Mouse (Mus musculus): ENCODE measurements around the gene Tmem98. TPM values are rescaled to one million over a fixed set of nuclear protein-coding genes. Genes with fewer than 3 reads are reported as not detected.

The Tmem98 gene
- polyA plus RNA-seq, 1 experiment from 2014 or later: 93.2 TPM

DNA sequence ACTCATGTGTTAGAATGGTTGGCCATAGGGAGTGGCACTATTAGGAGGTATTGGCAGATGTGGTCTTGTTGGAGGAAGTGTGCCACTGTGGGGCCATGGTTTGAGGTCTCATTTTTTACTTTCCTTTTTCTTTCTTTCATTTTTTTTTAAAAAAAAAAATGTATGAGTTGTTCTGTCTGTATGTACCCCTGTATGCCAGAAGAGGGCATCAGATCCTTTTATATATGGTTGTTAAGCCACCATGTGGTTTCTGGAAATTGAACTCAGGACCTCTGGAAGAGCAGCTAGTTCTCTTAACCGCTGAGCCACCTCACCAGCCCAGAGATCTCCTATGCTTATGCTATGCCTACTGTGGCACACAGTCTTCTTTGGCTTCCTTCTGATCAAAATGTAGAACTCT, 28.7 kb downstream of the Tmem98 start:
- Histone ChIP-seq H3K4me2 (ENCODE audit: low read length) (no peak overlapping the region), H3K4me1 (replicated peaks; ENCODE audit: insufficient read depth, low read length) (no peaks in the 10 kb centered on the region), H3K4me3 (replicated peaks; ENCODE audit: low read depth, low read length) (no peak overlapping the region), H3K9ac (ENCODE audit: low read depth, low read length) (no peak overlapping the region), H3K27me3 (ENCODE audit: insufficient read depth, low read length) (no peaks in the 10 kb centered on the region), H3K27ac (no peak overlapping the region), H3K9me3 (replicated peaks; ENCODE audit: low read length) (no peaks in the 10 kb centered on the region), H3K36me3 (ENCODE audit: insufficient read depth, low read length) (no peaks in the 10 kb centered on the region)
- 66% methylated on average over 1 of the region's 1 CpGs for WGBS
- DNase-seq (ENCODE audit: low spot score) (peak; percentile 6), ATAC-seq (replicated peaks; ENCODE audit: low FRiP score, low read depth) (no peak)
- peak; percentile 43; the same call in 1 of the 2 replicates for TF ChIP-seq CTCF (IDR thresholded peaks at IDR 0.05; ENCODE audit: low read depth)

DNA sequence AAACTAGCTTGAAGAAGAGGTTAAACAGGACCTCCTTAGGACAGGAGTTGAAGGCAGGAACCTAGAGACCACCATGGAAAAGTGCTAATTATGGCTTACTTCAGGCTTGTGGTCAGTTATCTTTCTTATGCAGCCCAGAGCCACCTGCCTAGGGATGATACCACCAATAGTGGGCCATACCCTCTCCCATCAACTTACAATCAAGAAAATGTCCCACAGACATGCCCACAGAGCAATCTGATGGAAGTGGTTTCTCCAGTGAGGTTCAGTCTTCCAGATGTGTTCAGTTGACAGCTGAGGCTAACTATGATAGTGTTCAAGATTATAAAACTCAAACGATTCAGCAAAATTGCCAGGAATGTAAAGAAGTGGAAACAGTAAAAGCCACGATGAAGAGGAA, 33.5 kb downstream of the Tmem98 start:
- Histone ChIP-seq H3K27me3 (ENCODE audit: insufficient read depth, low read length) (no peaks in the 10 kb centered on the region), H3K9me3 (replicated peaks; ENCODE audit: low read length) (no peaks in the 10 kb centered on the region), H3K4me3 (replicated peaks; ENCODE audit: low read depth, low read length) (no peak overlapping the region), H3K36me3 (ENCODE audit: insufficient read depth, low read length) (no peaks in the 10 kb centered on the region), H3K27ac (no peak overlapping the region), H3K4me1 (replicated peaks; ENCODE audit: insufficient read depth, low read length) (no peaks in the 10 kb centered on the region), H3K4me2 (ENCODE audit: low read length) (no peak overlapping the region), H3K9ac (ENCODE audit: low read depth, low read length) (no peak overlapping the region)
- ATAC-seq (replicated peaks; ENCODE audit: low FRiP score, low read depth) (no peak), DNase-seq (ENCODE audit: low spot score) (no peak)
- TF ChIP-seq CTCF (IDR thresholded peaks at IDR 0.05; ENCODE audit: low read depth): no peak
- 66% methylated on average over 2 of the region's 2 CpGs for WGBS

DNA sequence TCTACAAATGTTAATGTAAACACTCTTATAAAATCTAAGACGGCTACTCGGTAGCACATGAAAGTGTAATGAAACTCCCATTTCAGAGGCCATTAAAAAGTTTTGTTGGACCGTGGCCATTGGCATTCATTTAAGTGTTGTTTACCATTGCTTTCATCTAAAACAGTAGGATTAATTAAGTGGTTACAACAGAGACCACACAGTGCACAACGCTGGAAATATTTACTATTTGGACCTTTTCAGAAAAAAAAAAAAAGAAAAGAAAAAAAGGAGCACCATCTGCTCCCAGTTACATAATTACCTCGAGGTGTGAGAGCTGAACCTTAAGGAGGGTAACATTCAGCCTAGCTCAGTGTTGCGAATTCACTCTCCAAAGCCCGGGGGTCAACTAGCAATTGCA, 35.5 kb downstream of the Tmem98 start:
- no peak for ATAC-seq (replicated peaks; ENCODE audit: low FRiP score, low read depth)
- Histone ChIP-seq H3K4me1 (replicated peaks; ENCODE audit: insufficient read depth, low read length) (no peaks in the 10 kb centered on the region), H3K36me3 (ENCODE audit: insufficient read depth, low read length) (no peaks in the 10 kb centered on the region), H3K9ac (ENCODE audit: low read depth, low read length) (no peak overlapping the region), H3K27me3 (ENCODE audit: insufficient read depth, low read length) (no peaks in the 10 kb centered on the region), H3K4me2 (ENCODE audit: low read length) (no peak overlapping the region), H3K27ac (no peak overlapping the region), H3K4me3 (replicated peaks; ENCODE audit: low read depth, low read length) (no peak overlapping the region), H3K9me3 (replicated peaks; ENCODE audit: low read length) (no peaks in the 10 kb centered on the region)
- no peak for DNase-seq (ENCODE audit: low spot score)
- 33% methylated on average over 7 of the region's 7 CpGs for WGBS
- no peak for TF ChIP-seq CTCF (IDR thresholded peaks at IDR 0.05; ENCODE audit: low read depth)

DNA sequence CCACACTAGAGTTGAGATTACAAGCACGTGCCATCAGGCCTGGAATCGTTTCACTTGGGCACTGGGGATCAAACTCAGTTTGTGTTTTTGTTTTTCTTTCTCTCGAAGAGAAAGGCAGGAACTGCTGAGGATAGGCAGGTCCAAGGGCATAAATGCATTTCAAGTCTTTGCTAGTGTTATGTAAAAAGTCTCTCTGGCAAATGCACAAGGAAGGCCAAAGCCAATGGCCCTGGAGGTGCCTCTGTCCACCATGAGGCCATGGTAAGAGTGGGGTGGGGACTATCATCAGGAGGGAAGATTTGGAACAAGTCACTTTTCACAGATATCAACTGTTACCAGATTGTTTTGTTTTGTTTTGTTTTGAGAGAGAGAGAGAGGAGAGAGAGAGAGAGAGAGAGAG, 36.1 kb downstream of the Tmem98 start:
- no peak for DNase-seq (ENCODE audit: low spot score)
- H3K27ac ChIP-seq: no peak overlapping the region
- H3K4me2 ChIP-seq (ENCODE audit: low read length): no peak overlapping the region
- TF ChIP-seq CTCF (IDR thresholded peaks at IDR 0.05; ENCODE audit: low read depth): no peak
- no peaks in the 10 kb centered on the region for H3K36me3 ChIP-seq (ENCODE audit: insufficient read depth, low read length)
- H3K4me3 ChIP-seq (replicated peaks; ENCODE audit: low read depth, low read length): no peak overlapping the region
- H3K4me1 ChIP-seq (replicated peaks; ENCODE audit: insufficient read depth, low read length): no peaks in the 10 kb centered on the region
- no peaks in the 10 kb centered on the region for H3K27me3 ChIP-seq (ENCODE audit: insufficient read depth, low read length)
- H3K9ac ChIP-seq (ENCODE audit: low read depth, low read length): no peak overlapping the region
- WGBS: 9% methylated on average over 3 of the region's 3 CpGs
- no peaks in the 10 kb centered on the region for H3K9me3 ChIP-seq (replicated peaks; ENCODE audit: low read length)
- no peak for ATAC-seq (replicated peaks; ENCODE audit: low FRiP score, low read depth)

GRCm38 (mm10) chr11:80848131-80848530, 38.2 kb downstream of the Tmem98 start:
- Histone ChIP-seq H3K27me3 (ENCODE audit: insufficient read depth, low read length) (no peaks in the 10 kb centered on the region), H3K4me3 (replicated peaks; ENCODE audit: low read depth, low read length) (no peak overlapping the region), H3K9ac (ENCODE audit: low read depth, low read length) (no peak overlapping the region), H3K27ac (no peak overlapping the region), H3K4me1 (replicated peaks; ENCODE audit: insufficient read depth, low read length) (no peaks in the 10 kb centered on the region), H3K9me3 (replicated peaks; ENCODE audit: low read length) (no peaks in the 10 kb centered on the region), H3K36me3 (ENCODE audit: insufficient read depth, low read length) (no peaks in the 10 kb centered on the region), H3K4me2 (ENCODE audit: low read length) (no peak overlapping the region)
- WGBS: 60% methylated on average over 5 of the region's 5 CpGs
- DNase-seq (ENCODE audit: low spot score) (no peak), ATAC-seq (replicated peaks; ENCODE audit: low FRiP score, low read depth) (no peak)
- no peak for TF ChIP-seq CTCF (IDR thresholded peaks at IDR 0.05; ENCODE audit: low read depth)

- Histone ChIP-seq H3K4me3 (replicated peaks; ENCODE audit: low read depth, low read length) (no peak overlapping the region), H3K4me2 (ENCODE audit: low read length) (no peak overlapping the region), H3K27ac (no peak overlapping the region), H3K9ac (ENCODE audit: low read depth, low read length) (no peak overlapping the region), H3K9me3 (replicated peaks; ENCODE audit: low read length) (no peaks in the 10 kb centered on the region), H3K27me3 (ENCODE audit: insufficient read depth, low read length) (no peaks in the 10 kb centered on the region), H3K4me1 (replicated peaks; ENCODE audit: insufficient read depth, low read length) (no peaks in the 10 kb centered on the region), H3K36me3 (ENCODE audit: insufficient read depth, low read length) (no peaks in the 10 kb centered on the region)
- WGBS: 43% methylated on average over 5 of the region's 5 CpGs
- ATAC-seq (replicated peaks; ENCODE audit: low FRiP score, low read depth): no peak
- peak; percentile 24 for DNase-seq (ENCODE audit: low spot score)
- TF ChIP-seq CTCF (IDR thresholded peaks at IDR 0.05; ENCODE audit: low read depth): peak; percentile 65
Measured at GRCm38 (mm10) chr11:80851859-80852258, 41.9 kb downstream of the Tmem98 start.

DNA sequence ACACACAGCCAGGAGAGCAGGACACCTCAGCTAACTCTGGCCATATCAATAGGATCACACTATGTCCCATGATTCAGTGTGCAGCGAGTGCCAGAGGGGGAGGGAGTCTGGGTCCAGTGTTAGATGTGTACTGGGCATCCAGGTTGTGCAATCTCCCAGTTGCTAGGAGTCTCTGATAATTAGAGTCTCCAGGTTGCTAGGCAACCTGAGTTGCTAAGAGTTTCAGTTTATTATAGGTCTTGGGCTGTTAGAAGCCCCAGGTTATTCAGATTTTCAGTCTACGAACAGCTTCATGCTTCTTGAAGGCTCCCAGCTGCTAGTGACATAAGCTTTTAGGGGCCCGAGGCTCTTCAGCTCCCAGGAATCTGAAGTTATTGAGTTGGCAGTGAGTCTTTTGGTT, 43.0 kb downstream of the Tmem98 start:
- H3K4me3 ChIP-seq (replicated peaks; ENCODE audit: low read depth, low read length): no peak overlapping the region
- no peak overlapping the region for H3K4me2 ChIP-seq (ENCODE audit: low read length)
- H3K4me1 ChIP-seq (replicated peaks; ENCODE audit: insufficient read depth, low read length): no peaks in the 10 kb centered on the region
- no peak for TF ChIP-seq CTCF (IDR thresholded peaks at IDR 0.05; ENCODE audit: low read depth)
- H3K9ac ChIP-seq (ENCODE audit: low read depth, low read length): no peak overlapping the region
- no peaks in the 10 kb centered on the region for H3K9me3 ChIP-seq (replicated peaks; ENCODE audit: low read length)
- H3K36me3 ChIP-seq (ENCODE audit: insufficient read depth, low read length): no peaks in the 10 kb centered on the region
- H3K27me3 ChIP-seq (ENCODE audit: insufficient read depth, low read length): no peaks in the 10 kb centered on the region
- 39% methylated on average over 3 of the region's 3 CpGs for WGBS
- no peak for ATAC-seq (replicated peaks; ENCODE audit: low FRiP score, low read depth)
- no peak for DNase-seq (ENCODE audit: low spot score)
- no peak overlapping the region for H3K27ac ChIP-seq
